Mouse (Mus musculus) CH12.LX (cell line): ENCODE results near the gene Crip1. TPM values are rescaled to one million over a fixed set of nuclear protein-coding genes. Genes with fewer than 3 reads are reported as not detected.

ENCODE experiments used
- DNase-seq: peaks from one replicate; pipeline ENCODE4 v3.0.0-alpha.2; 2013; ENCODE audit errors: extremely low read depth
- H3K27ac ChIP-seq: 2 replicates; pipeline ENCODE4 v1.5.1; 2012; ENCODE audit warnings: low read depth, mild to moderate bottlenecking, control low read depth, moderate library complexity; ENCODE audit not compliant: insufficient read depth
- H3K27me3 ChIP-seq: replicated peaks from 2 replicates; pipeline ENCODE3; 2012; ENCODE audit warnings: inconsistent platforms
- H3K36me3 ChIP-seq, 2 experiments: replicated peaks in 1 of 2; 2 replicates each; pipeline versions ENCODE3 to v1.6.1; 2012; ENCODE audit warnings: inconsistent platforms in 1 of 2, low read length in 1 of 2, mild to moderate bottlenecking in 1 of 2, mixed read lengths in 1 of 2, moderate library complexity in 1 of 2; ENCODE audit not compliant: control insufficient read depth in 1 of 2, insufficient read depth in 1 of 2
- H3K4me1 ChIP-seq, 2 experiments: 2 replicates each; pipeline ENCODE4 v1.6.1; 2012; ENCODE audit warnings: inconsistent platforms in 1 of 2, moderate library complexity in 1 of 2; ENCODE audit not compliant: insufficient read depth in 2 of 2, control insufficient read depth in 1 of 2
- H3K4me2 ChIP-seq: 2 replicates; pipeline ENCODE4 v1.6.1; 2012; ENCODE audit warnings: low read depth, mild to moderate bottlenecking, control low read depth; ENCODE audit not compliant: poor library complexity, insufficient read depth, severe bottlenecking
- H3K4me3 ChIP-seq, 3 experiments: fragments of 150-350 bp in 1 of 3; sonication (generic) in 1 of 3; replicated peaks in 1 of 3; 2 replicates each; pipeline versions ENCODE3 to v1.5.1; 2011 to 2012; ENCODE audit warnings: low read depth in 2 of 3, low read length in 2 of 3, mild to moderate bottlenecking in 2 of 3, moderate library complexity in 2 of 3, control low read depth in 1 of 3, improper control_type of control experiment in 1 of 3, inconsistent platforms in 1 of 3, mixed read lengths in 1 of 3; ENCODE audit not compliant: poor library complexity in 1 of 3
- H3K79me2 ChIP-seq: replicated peaks from 2 replicates; pipeline ENCODE4 v1.6.1; 2012; ENCODE audit warnings: mild to moderate bottlenecking, moderate library complexity; ENCODE audit not compliant: control insufficient read depth, poor library complexity, insufficient read depth, severe bottlenecking; ENCODE audit errors: extremely low read depth
- H3K9ac ChIP-seq: 2 replicates; pipeline ENCODE4 v1.6.1; 2012; ENCODE audit warnings: low read depth, mild to moderate bottlenecking, control low read depth, moderate library complexity; ENCODE audit not compliant: insufficient read depth
- H3K9me3 ChIP-seq: replicated peaks from 2 replicates; pipeline ENCODE3; 2012; ENCODE audit warnings: low read length, inconsistent platforms, mixed read lengths
- BHLHE40 ChIP-seq: IDR thresholded peaks from 2 replicates; pipeline ENCODE4 v1.6.1; 2011; ENCODE audit warnings: mild to moderate bottlenecking, low read depth, low read length, improper control_type of control experiment
- CHD2 ChIP-seq: IDR thresholded peaks from 2 replicates; pipeline ENCODE4 v1.6.1; 2011; ENCODE audit warnings: low read length, improper control_type of control experiment
- CTCF ChIP-seq, 2 experiments: IDR thresholded peaks in 1 of 2; conservative IDR thresholded peaks in 1 of 2; 2 replicates each; pipeline ENCODE4 v1.5.1; 2011 to 2012; ENCODE audit warnings: low read depth in 2 of 2, low read length in 2 of 2, improper control_type of control experiment in 1 of 2, inconsistent platforms in 1 of 2, mild to moderate bottlenecking in 1 of 2, moderate library complexity in 1 of 2
- ELF1 ChIP-seq: IDR thresholded peaks from 2 replicates; pipeline ENCODE4 v1.6.1; 2014; ENCODE audit warnings: low read depth, mild to moderate bottlenecking, inconsistent platforms, low read length, improper control_type of control experiment
- HCFC1 ChIP-seq: IDR thresholded peaks from 2 replicates; pipeline ENCODE4 v1.6.1; 2012; ENCODE audit warnings: low read depth, mild to moderate bottlenecking, inconsistent platforms, low read length, improper control_type of control experiment
- JUN ChIP-seq: IDR thresholded peaks from 2 replicates; pipeline ENCODE4 v1.6.1; 2011; ENCODE audit warnings: low read depth, mild to moderate bottlenecking, low read length, improper control_type of control experiment, moderate library complexity; ENCODE audit not compliant: insufficient read depth
- JUND ChIP-seq: conservative IDR thresholded peaks from 2 replicates; pipeline ENCODE4 v1.6.1; 2011; ENCODE audit warnings: low read depth, low read length, improper control_type of control experiment
- MAX ChIP-seq: IDR thresholded peaks from 2 replicates; pipeline ENCODE4 v1.6.1; 2011; ENCODE audit warnings: low read length, improper control_type of control experiment
- MXI1 ChIP-seq: IDR thresholded peaks from 2 replicates; pipeline ENCODE4 v1.6.1; 2011; ENCODE audit warnings: mild to moderate bottlenecking, low read depth, low read length, improper control_type of control experiment
- NRF1 ChIP-seq: IDR thresholded peaks from 2 replicates; pipeline ENCODE4 v1.6.1; 2014; ENCODE audit warnings: low read depth, mild to moderate bottlenecking, inconsistent platforms, low read length, improper control_type of control experiment, moderate library complexity
- PAX5 ChIP-seq: IDR thresholded peaks from 2 replicates; pipeline ENCODE4 v1.6.1; 2012; ENCODE audit warnings: low read length, inconsistent platforms, mixed read lengths
- POLR2A ChIP-seq: IDR thresholded peaks from 2 replicates; pipeline ENCODE4 v1.6.1; 2011; ENCODE audit warnings: low read depth, mild to moderate bottlenecking, improper control_type of control experiment, low read length
- POLR2AphosphoS2 ChIP-seq: IDR thresholded peaks from 2 replicates; pipeline ENCODE4 v1.6.1; 2011; ENCODE audit warnings: low read depth, low read length, improper control_type of control experiment
- RAD21 ChIP-seq: IDR thresholded peaks from 2 replicates; pipeline ENCODE4 v1.6.1; 2011; ENCODE audit warnings: low read depth, mild to moderate bottlenecking, low read length, improper control_type of control experiment, moderate library complexity
- SIN3A ChIP-seq: IDR thresholded peaks from 2 replicates; pipeline ENCODE4 v1.6.1; 2012; ENCODE audit warnings: low read length, improper control_type of control experiment, inconsistent platforms
- SMC3 ChIP-seq: IDR thresholded peaks from 2 replicates; pipeline ENCODE4 v1.6.1; 2011; ENCODE audit warnings: low read depth, low read length, improper control_type of control experiment
- TBP ChIP-seq: conservative IDR thresholded peaks from 2 replicates; pipeline ENCODE4 v1.6.1; 2011; ENCODE audit warnings: low read depth, low read length, improper control_type of control experiment
- TCF12 ChIP-seq: IDR thresholded peaks from 2 replicates; pipeline ENCODE4 v1.6.1; 2014; ENCODE audit warnings: low read depth, mild to moderate bottlenecking, inconsistent platforms, low read length, improper control_type of control experiment
- USF2 ChIP-seq: conservative IDR thresholded peaks from 2 replicates; pipeline ENCODE4 v1.6.1; 2011; ENCODE audit warnings: low read depth, low read length, improper control_type of control experiment
- ZC3H11A ChIP-seq: IDR thresholded peaks from 2 replicates; pipeline ENCODE4 v1.6.1; 2012; ENCODE audit warnings: low read depth, mild to moderate bottlenecking, inconsistent platforms, low read length, improper control_type of control experiment
- ZMIZ1 ChIP-seq: IDR thresholded peaks from 2 replicates; pipeline ENCODE4 v1.6.1; 2012; ENCODE audit warnings: low read depth, mild to moderate bottlenecking, inconsistent platforms, low read length, improper control_type of control experiment
- dilution Hi-C: fragments of 300-500 bp; cut with MboI; formaldehyde crosslinking; loops from 2 replicates; pipeline ENCODE4 v1.14.3; 2020; ENCODE audit warnings: low sequenced_read_pairs; ENCODE audit not compliant: extremely low pct_unique_long_range_greater_than_20kb, extremely low pct_ligation_motif_present
- in situ Hi-C: fragments of 300-500 bp; cut with MboI; formaldehyde crosslinking; loops from 3 replicates; pipeline ENCODE4 v1.14.3; 2019; ENCODE audit warnings: low sequenced_read_pairs, low pct_ligation_motif_present, low pct_unique_long_range_greater_than_20kb, mixed read lengths
- polyA plus RNA-seq: library from polyadenylated mRNA; unstranded; fragments of >175 nt; gene quantifications from 2 replicates; pipeline ENCODE4 v1.2.1, GENCODE M21; 2012; ENCODE audit warnings: low read depth; ENCODE audit not compliant: insufficient read length
- total RNA-seq, 2 experiments: library from RNA; depleted of rRNA; stranded (reverse); fragments of 300-350 nt in 1 of 2; fragments of >200 nt in 1 of 2; gene quantifications; 2 replicates each; pipeline ENCODE4 v1.2.3; 2012 to 2014

Gene Crip1
- total and polyA plus RNA-seq, 3 experiments = 2.0 to 77.2 (median 2.8) TPM

GRCm38 (mm10) chr12:113098530-113099151 lies 47.5 kb upstream of the Crip1 start:
- dilution Hi-C loops = no loop called here
- Histone ChIP-seq H3K4me3 (peak overlapping the region; percentile 71 to 96 (median 91)), H3K9me3 (no peaks in the 10 kb centered on the region), H3K4me2 (peak overlapping the region; percentile 78), H3K4me1 (peaks cover 25 to 53% of the 10 kb centered on the region in 2 experiments), H3K27me3 (peaks cover 2% of the 10 kb centered on the region), H3K36me3 (peaks cover 0 to 28% of the 10 kb centered on the region in 2 experiments), H3K27ac (no peak overlapping the region), H3K79me2 (peaks cover 29% of the 10 kb centered on the region), H3K9ac (peak overlapping the region; percentile 99)
- in situ Hi-C loops = no loop called here
- no peak for TF ChIP-seq JUN
- no peak for TF ChIP-seq JUND
- no peak for TF ChIP-seq TBP
- no peak for TF ChIP-seq HCFC1
- no peak for TF ChIP-seq POLR2A
- DNase-seq = no peak

- Histone ChIP-seq H3K9me3 (no peaks in the 10 kb centered on the region), H3K79me2 (peaks cover 31% of the 10 kb centered on the region), H3K4me2 (peak overlapping the region; percentile 78), H3K9ac (peak overlapping the region; percentile 99), H3K27ac (no peak overlapping the region), H3K36me3 (peaks cover 0 to 37% of the 10 kb centered on the region in 2 experiments), H3K27me3 (peaks cover 2% of the 10 kb centered on the region), H3K4me1 (peaks cover 25 to 57% of the 10 kb centered on the region in 2 experiments), H3K4me3 (peak overlapping the region; percentile 71 to 96 (median 91))
- in situ Hi-C loops = no loop called here
- dilution Hi-C loops = no loop called here
- TF ChIP-seq MXI1 = no peak
- 0 out of 2 replicates have a peak, but pooled peaks have one; percentile 11 for TF ChIP-seq POLR2A
- no peak for DNase-seq
Observed at GRCm38 (mm10) chr12:113099470-113100237, 46.5 kb upstream of the Crip1 start.

GRCm38 (mm10) chr12:113100448-113101076 lies 45.6 kb upstream of the Crip1 start:
- Histone ChIP-seq H3K9me3 (no peaks in the 10 kb centered on the region), H3K4me1 (peaks cover 25 to 57% of the 10 kb centered on the region in 2 experiments), H3K9ac (no peak overlapping the region), H3K4me2 (no peak overlapping the region), H3K79me2 (peaks cover 36% of the 10 kb centered on the region), H3K4me3 (no peak overlapping the region), H3K27me3 (peaks cover 2% of the 10 kb centered on the region), H3K36me3 (peaks cover 0 to 46% of the 10 kb centered on the region in 2 experiments), H3K27ac (no peak overlapping the region)
- no peak for DNase-seq
- in situ Hi-C loops = no loop called here
- dilution Hi-C loops = no loop called here
- TF ChIP-seq CHD2 (no peak), NRF1 (no peak), POLR2AphosphoS2 (no peak), RAD21 (no peak), SMC3 (no peak), JUN (no peak), SIN3A (no peak), ELF1 (no peak), ZMIZ1 (no peak), USF2 (no peak), MAX (no peak), CTCF (conservative IDR thresholded peaks at IDR 0.05 in 1 of 2, IDR thresholded peaks at IDR 0.05 in 1 of 2; ENCODE audit: low read depth in 2 of 2, low read length in 2 of 2) (no peak), ZC3H11A (no peak), TCF12 (no peak), PAX5 (no peak), BHLHE40 (no peak), JUND (no peak)
- TF ChIP-seq, all 38 proteins: peak for 0
